Mouse (Mus musculus) erythroblast, embryonic 14.5 days (primary cell): ENCODE measurements around the gene Usp1.

Source experiments
- GATA1 ChIP-seq: IDR thresholded peaks from 2 replicates; pipeline ENCODE4 v1.6.1; 2012; ENCODE audit warnings: low read length, inconsistent platforms, mixed read lengths
- TAL1 ChIP-seq: IDR thresholded peaks from 3 replicates; pipeline ENCODE4 v1.6.1; 2012; ENCODE audit warnings: low read length, inconsistent platforms, mixed read lengths

- TF ChIP-seq GATA1 (no peak), TAL1 (no peak)
These were observed 27.0 kb downstream of the Usp1 start for GRCm38 (mm10) chr4:98950563-98950962.
